Mouse (Mus musculus) neural tube, embryonic 15.5 days (tissue): Measurements from ENCODE around the gene Gcn1l1. TPM values are rescaled to one million over a fixed set of nuclear protein-coding genes. Genes with fewer than 3 reads are reported as not detected.
A peak's percentile ranks its signal among the peaks of the same experiment; 100 is the strongest.

Source experiments
- ATAC-seq: fragments of 200-750 bp; cut with Nextera tagmentation; 2 replicates; pipeline ENCODE4 v1.8.0; 2017; ENCODE audit warnings: mild to moderate bottlenecking, moderate TSS enrichment, moderate library complexity; ENCODE audit not compliant: low FRiP score
- H3K27ac ChIP-seq: fragments of 300-500 bp; sonication (generic); replicated peaks from 2 replicates; pipeline ENCODE4 v1.5.1; 2015; ENCODE audit warnings: mild to moderate bottlenecking, inconsistent platforms
- H3K27me3 ChIP-seq: fragments of 300-500 bp; sonication (generic); replicated peaks from 2 replicates; pipeline ENCODE4 v1.6.1; 2015; ENCODE audit warnings: inconsistent platforms
- H3K36me3 ChIP-seq: fragments of 300-500 bp; sonication (generic); 2 replicates; pipeline ENCODE4 v1.6.1; 2015; ENCODE audit warnings: inconsistent platforms
- H3K4me1 ChIP-seq: fragments of 300-500 bp; sonication (generic); 2 replicates; pipeline ENCODE4 v1.6.1; 2015; ENCODE audit warnings: inconsistent platforms
- H3K4me2 ChIP-seq: fragments of 300-500 bp; sonication (generic); 2 replicates; pipeline ENCODE4 v1.6.1; 2015; ENCODE audit warnings: inconsistent platforms, mild to moderate bottlenecking, moderate library complexity
- H3K4me3 ChIP-seq: fragments of 300-500 bp; sonication (generic); replicated peaks from 2 replicates; pipeline ENCODE4 v1.5.1; 2015; ENCODE audit warnings: mild to moderate bottlenecking, inconsistent platforms
- H3K9ac ChIP-seq: fragments of 300-500 bp; sonication (generic); replicated peaks from 2 replicates; pipeline ENCODE4 v1.6.1; 2015; ENCODE audit warnings: mild to moderate bottlenecking, inconsistent platforms
- H3K9me3 ChIP-seq: fragments of 300-500 bp; sonication (generic); replicated peaks from 2 replicates; pipeline ENCODE4 v1.6.1; 2016; ENCODE audit warnings: inconsistent platforms
- WGBS: fragments of 180-500 bp; shearing (Covaris S2); methylation state at CpG from one replicate; pipeline ENCODE4 v1.1.7; 2015; ENCODE audit warnings: mixed read lengths; 5-methylcytosine and 5-hydroxymethylcytosine counted together
- polyA plus RNA-seq: library from polyadenylated mRNA; unstranded; fragments of >200 nt; fragmentation: Nextera tagmentation; extraction: Ambion mirVana; gene quantifications from 2 replicates; pipeline ENCODE4 v1.2.1, GENCODE M21; 2015

Gcn1l1 gene
- polyA plus RNA-seq, 1 experiment from 2014 or later = 35.7 TPM

DNA sequence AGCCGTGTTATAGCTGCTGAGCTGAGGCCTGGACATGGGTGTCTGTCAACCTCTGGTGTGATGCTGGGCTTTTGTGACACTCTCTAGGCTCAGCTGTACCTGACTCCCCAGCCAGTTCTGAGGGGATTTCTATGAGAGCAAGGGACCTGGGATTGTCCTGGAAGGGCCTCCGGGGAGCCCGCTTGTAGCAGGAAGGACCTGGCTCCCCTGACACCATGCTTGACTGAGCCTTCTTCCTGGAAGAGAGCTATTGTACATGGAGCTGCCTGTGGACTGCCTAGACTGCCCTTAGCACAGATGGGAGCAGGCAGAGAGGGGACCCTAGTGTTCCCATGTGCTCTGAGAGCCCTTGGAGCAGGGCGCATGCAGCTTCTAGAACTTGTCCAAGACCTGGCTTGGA lies 39.6 kb upstream of the Gcn1l1 start:
- no peaks in the 10 kb centered on the region for H3K9me3 ChIP-seq
- no peak overlapping the region for H3K4me3 ChIP-seq
- H3K27me3 ChIP-seq = no peaks in the 10 kb centered on the region
- 89% methylated on average over 4 of the region's 4 CpGs for WGBS
- ATAC-seq = no peak
- no peak overlapping the region for H3K9ac ChIP-seq
- H3K36me3 ChIP-seq = no peaks in the 10 kb centered on the region
- no peak overlapping the region for H3K27ac ChIP-seq
- H3K4me1 ChIP-seq = peaks cover 43% of the 10 kb centered on the region
- no peak overlapping the region for H3K4me2 ChIP-seq

DNA sequence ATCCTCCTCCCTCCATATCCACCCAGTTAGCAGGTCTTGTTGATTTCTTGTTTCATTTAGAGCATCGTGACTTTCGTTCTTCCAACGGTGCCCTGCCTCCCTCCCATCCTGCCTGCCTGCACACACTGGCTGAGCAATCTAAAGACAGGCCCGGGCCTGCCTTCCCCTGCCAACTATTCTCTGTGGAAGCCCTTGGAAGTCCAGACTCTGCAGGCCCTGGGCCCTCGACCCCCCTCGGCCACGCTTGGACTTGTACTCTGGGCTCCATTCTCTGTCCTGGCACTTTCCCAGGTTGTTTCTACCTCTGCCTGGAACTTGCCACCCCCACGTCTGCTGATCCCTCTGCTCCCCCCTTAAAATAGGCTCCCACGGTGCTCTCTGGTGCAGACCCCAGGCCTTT lies 39.1 kb upstream of the Gcn1l1 start:
- no peak overlapping the region for H3K4me3 ChIP-seq
- H3K27ac ChIP-seq = no peak overlapping the region
- H3K36me3 ChIP-seq = no peaks in the 10 kb centered on the region
- no peaks in the 10 kb centered on the region for H3K27me3 ChIP-seq
- 85% methylated on average over 9 of the region's 9 CpGs for WGBS
- no peaks in the 10 kb centered on the region for H3K9me3 ChIP-seq
- ATAC-seq = no peak
- H3K4me2 ChIP-seq = no peak overlapping the region
- peaks cover 48% of the 10 kb centered on the region for H3K4me1 ChIP-seq
- H3K9ac ChIP-seq = no peak overlapping the region

DNA sequence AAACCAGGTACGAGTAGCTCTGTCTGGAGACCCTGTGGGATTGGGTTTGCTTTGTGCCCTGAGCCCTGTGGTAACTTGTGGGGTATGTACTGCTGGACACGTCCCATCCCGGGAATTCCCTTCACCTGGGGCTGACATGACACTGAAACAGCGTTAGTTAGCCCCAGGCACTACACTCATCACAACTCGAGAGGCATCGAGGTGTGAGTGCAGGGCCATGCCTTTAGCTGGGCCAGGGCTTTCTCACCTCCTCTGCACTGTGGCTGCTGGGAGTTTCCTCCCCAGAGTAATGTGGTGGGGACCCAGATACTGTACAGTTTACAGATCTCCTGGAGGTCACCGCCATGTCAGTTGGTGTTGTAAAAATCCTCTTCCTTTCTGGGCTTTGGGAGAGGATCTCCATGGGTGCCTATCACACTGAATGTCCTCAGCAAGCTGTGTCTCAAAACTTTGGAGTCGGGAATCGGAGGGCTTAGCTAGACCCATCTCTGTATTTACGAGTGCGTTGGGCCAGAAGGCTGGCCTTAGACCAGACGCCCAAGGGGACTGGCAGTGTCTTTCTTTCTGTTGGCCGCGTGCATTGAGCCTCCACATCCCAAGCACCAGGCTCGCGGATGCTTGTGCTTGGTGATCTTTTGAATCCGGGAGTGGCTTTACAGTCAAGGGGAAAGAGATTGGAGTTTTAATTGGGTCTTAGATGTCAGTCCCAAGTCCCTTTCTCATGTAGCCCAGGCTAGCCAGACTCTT lies 38.4 kb upstream of the Gcn1l1 start:
- H3K4me3 ChIP-seq = no peak overlapping the region
- H3K36me3 ChIP-seq = no peaks in the 10 kb centered on the region
- no peaks in the 10 kb centered on the region for H3K9me3 ChIP-seq
- H3K27me3 ChIP-seq = no peaks in the 10 kb centered on the region
- peaks cover 55% of the 10 kb centered on the region for H3K4me1 ChIP-seq
- no peak overlapping the region for H3K4me2 ChIP-seq
- no peak for ATAC-seq
- H3K9ac ChIP-seq = no peak overlapping the region
- H3K27ac ChIP-seq = no peak overlapping the region
- WGBS = 89% methylated on average over 17 of the region's 17 CpGs

DNA sequence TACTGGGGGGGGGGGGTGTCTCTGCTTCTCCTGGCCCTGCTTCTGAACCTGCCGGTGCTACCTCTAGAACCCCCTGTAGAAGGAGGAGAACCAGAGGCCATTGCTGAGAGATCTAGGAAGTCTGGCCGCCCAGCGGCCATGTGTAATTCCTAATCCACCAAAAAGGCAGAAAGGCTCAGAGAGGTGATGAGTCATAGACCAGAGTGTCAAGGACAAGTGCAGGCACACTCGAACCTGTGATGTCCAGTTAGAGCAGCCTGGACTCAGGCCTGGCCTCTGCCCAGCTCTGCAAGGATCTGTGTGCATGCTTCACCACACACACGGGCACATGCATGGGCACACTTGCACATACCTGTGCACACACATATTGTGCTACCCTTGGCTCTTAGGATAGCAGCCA lies 36.9 kb upstream of the Gcn1l1 start:
- H3K27ac ChIP-seq = no peak overlapping the region
- no peak overlapping the region for H3K4me2 ChIP-seq
- H3K27me3 ChIP-seq = no peaks in the 10 kb centered on the region
- no peaks in the 10 kb centered on the region for H3K36me3 ChIP-seq
- 83% methylated on average over 5 of the region's 5 CpGs for WGBS
- H3K4me1 ChIP-seq = peaks cover 62% of the 10 kb centered on the region
- ATAC-seq = no peak
- no peak overlapping the region for H3K9ac ChIP-seq
- no peak overlapping the region for H3K4me3 ChIP-seq
- H3K9me3 ChIP-seq = no peaks in the 10 kb centered on the region

DNA sequence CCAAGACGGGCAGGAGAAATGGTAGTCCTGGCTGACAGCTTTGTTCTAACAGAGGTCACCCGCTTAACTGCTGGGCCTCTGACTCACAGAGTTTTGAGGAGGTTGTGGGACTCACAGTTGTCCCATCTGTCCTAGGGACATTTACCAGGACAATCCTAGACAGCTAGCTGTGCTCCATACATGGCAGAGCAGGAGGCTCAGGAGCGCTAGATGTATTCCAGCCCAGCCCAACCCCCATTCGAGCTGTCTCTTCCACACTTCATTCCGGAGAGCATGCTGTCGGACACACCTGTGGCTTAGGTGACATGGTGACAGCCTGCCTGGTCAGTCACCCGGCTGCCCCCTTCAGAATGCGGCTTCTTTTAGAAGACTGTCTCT lies 35.7 kb upstream of the Gcn1l1 start:
- Histone ChIP-seq H3K4me2 (no peak overlapping the region), H3K27ac (peak overlapping the region; percentile 57), H3K9ac (no peak overlapping the region), H3K36me3 (no peaks in the 10 kb centered on the region), H3K9me3 (no peaks in the 10 kb centered on the region), H3K27me3 (no peaks in the 10 kb centered on the region), H3K4me3 (no peak overlapping the region), H3K4me1 (peaks cover 63% of the 10 kb centered on the region)
- WGBS = 79% methylated on average over 8 of the region's 8 CpGs
- no peak for ATAC-seq

DNA sequence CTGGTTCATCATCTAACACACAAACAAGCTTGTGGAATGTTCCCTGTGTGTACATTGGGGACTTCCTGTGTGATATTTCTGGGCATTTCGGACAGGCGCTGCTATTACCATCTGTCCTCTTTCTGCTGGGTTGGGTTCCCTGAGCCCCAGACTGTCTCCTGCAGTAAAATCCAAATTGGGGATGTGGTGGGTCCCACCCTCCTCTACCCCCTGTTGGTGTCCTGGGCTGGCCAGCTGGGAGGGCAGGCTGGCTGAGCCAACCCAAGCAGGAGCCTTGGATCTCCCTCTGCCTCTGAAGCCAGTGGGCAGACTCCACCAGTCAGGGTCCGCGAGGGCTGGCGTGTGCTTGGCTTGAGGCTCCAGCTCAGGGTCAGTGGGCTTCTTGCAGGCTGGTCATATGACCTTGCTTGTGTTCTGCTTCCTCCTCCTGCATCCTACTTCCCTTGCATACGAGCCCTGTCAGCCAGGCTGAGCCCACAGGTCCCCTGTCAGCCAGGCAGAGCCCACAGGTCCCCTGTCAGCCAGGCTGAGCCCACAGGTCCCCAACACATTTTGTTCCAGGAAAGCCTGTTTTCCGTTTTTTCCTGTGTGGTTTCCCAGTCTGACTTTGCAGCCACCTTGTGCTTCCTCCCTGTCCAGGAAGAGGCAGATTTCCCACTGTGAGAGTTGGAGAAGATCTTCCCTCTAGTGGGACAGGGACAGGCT lies 35.2 kb upstream of the Gcn1l1 start:
- no peak for ATAC-seq
- H3K27ac ChIP-seq = peak overlapping the region; percentile 57
- no peaks in the 10 kb centered on the region for H3K9me3 ChIP-seq
- H3K36me3 ChIP-seq = no peaks in the 10 kb centered on the region
- 74% methylated on average over 7 of the region's 7 CpGs for WGBS
- no peak overlapping the region for H3K4me3 ChIP-seq
- peaks cover 65% of the 10 kb centered on the region for H3K4me1 ChIP-seq
- H3K27me3 ChIP-seq = no peaks in the 10 kb centered on the region
- H3K9ac ChIP-seq = 0 out of 2 replicates have a peak overlapping the region, but pooled peaks have one; percentile 24
- 0 out of 2 replicates have a peak overlapping the region, but pooled peaks have one; percentile 1 for H3K4me2 ChIP-seq

DNA sequence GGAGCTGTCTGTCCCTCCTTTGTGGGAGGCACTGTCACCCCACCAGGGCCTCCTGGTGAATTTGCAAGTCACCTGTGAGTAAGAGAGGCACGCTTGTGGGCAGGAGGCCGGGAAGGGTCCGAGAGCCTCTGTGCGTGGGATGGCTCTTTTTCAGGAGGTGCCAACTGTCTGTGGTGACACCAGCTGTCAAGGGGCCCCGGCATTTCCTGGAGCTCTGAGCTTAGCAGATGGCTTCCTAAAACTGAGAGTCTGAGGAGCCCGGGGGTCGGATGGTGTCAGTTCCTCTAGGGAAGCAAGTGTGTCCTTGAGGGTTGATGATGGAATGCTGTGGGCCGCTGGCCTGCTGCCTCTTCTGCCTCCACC lies 34.6 kb upstream of the Gcn1l1 start:
- 65% methylated on average over 8 of the region's 8 CpGs for WGBS
- Histone ChIP-seq H3K9me3 (no peaks in the 10 kb centered on the region), H3K4me1 (peaks cover 68% of the 10 kb centered on the region), H3K27me3 (no peaks in the 10 kb centered on the region), H3K27ac (peak overlapping the region; percentile 57; the same call in 1 of the 2 replicates), H3K9ac (0 out of 2 replicates have a peak overlapping the region, but pooled peaks have one; percentile 24), H3K36me3 (no peaks in the 10 kb centered on the region), H3K4me3 (no peak overlapping the region), H3K4me2 (no peak overlapping the region)
- no peak for ATAC-seq

DNA sequence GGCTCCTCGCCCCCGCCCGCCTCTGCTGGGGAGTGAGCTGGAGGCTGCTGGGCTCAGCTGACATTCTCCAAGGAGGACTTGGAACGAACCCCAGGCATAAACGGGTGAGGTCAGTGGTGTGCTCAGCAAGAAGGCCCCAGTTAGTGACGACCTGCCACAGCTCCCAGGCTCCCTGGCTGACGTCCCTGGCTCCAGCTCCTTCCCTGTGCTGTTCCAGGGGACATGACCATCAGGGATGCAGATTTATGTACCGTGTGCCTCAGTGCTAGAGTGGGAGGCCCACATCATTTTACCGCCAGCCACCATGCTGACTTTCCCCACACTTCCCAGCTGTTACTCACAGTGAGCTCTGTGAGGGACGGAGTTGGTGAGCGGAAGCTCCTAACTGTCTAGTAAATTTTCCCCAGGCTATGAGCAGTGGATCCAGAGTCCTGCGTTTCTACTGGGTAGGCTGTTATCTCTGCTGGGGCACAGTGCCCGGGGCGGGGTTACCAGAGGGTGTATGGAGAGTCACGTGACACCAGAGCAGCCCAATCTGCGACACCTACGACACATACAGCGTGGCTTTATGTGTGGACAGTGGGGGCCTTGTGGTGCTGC lies 33.3 kb upstream of the Gcn1l1 start:
- H3K9ac ChIP-seq = 0 out of 2 replicates have a peak overlapping the region, but pooled peaks have one; percentile 2
- peak overlapping the region; percentile 30 for H3K4me2 ChIP-seq
- no peaks in the 10 kb centered on the region for H3K27me3 ChIP-seq
- H3K4me1 ChIP-seq = peaks cover 64% of the 10 kb centered on the region
- H3K27ac ChIP-seq = peak overlapping the region; percentile 75
- no peaks in the 10 kb centered on the region for H3K36me3 ChIP-seq
- peak; percentile 82 for ATAC-seq
- no peak overlapping the region for H3K4me3 ChIP-seq
- WGBS = 38% methylated on average over 18 of the region's 18 CpGs
- H3K9me3 ChIP-seq = no peaks in the 10 kb centered on the region

DNA sequence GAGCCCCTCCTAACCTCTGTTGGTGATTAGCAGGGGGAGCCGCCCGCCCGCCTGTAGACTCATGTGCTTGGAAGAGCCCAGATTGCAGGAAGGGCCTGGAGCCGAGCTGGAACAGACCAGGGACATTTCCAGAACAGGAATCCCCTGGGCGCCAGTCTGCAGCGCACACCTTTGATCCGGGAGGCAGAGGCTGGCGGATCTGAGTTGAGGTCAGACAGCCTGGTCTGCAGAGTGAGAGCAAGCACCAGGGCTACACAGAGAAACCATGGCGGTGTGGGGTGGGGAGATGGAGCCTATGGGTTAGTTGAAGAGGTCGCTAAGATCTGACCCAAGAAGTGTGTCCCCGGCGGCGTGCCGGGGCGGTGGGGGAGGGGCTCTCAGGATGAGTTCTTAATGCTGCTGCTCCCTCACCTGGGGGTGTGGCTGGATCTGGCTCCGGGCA lies 30.7 kb upstream of the Gcn1l1 start:
- Histone ChIP-seq H3K36me3 (no peaks in the 10 kb centered on the region), H3K9ac (no peak overlapping the region), H3K4me3 (no peak overlapping the region), H3K4me2 (no peak overlapping the region), H3K4me1 (peaks cover 78% of the 10 kb centered on the region), H3K27ac (no peak overlapping the region), H3K27me3 (no peaks in the 10 kb centered on the region), H3K9me3 (no peaks in the 10 kb centered on the region)
- no peak for ATAC-seq
- WGBS = 25% methylated on average over 16 of the region's 16 CpGs

DNA sequence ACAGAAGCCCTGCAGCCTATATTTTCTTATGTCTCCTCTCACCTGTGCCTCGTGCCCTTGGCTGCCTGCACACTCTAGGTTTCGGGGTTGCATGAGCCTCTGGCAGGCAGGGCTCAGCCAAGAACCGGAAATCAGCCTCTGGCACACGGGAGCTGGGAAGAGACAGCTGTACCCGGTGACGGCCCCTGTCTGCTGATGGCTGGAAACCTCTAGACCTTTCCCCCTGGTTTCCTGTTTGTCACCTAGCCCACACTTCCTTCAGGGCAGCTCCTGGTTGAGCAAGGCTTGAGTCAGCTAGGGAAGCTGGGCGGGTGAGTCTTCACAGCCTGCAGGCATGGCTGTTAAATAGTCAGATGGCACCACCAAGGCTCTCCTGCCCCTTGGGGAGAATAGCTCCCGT lies 30.2 kb upstream of the Gcn1l1 start:
- Histone ChIP-seq H3K36me3 (no peaks in the 10 kb centered on the region), H3K27ac (no peak overlapping the region), H3K4me3 (no peak overlapping the region), H3K4me2 (no peak overlapping the region), H3K4me1 (peaks cover 73% of the 10 kb centered on the region), H3K9me3 (no peaks in the 10 kb centered on the region), H3K9ac (no peak overlapping the region), H3K27me3 (no peaks in the 10 kb centered on the region)
- no peak for ATAC-seq
- 58% methylated on average over 8 of the region's 8 CpGs for WGBS

DNA sequence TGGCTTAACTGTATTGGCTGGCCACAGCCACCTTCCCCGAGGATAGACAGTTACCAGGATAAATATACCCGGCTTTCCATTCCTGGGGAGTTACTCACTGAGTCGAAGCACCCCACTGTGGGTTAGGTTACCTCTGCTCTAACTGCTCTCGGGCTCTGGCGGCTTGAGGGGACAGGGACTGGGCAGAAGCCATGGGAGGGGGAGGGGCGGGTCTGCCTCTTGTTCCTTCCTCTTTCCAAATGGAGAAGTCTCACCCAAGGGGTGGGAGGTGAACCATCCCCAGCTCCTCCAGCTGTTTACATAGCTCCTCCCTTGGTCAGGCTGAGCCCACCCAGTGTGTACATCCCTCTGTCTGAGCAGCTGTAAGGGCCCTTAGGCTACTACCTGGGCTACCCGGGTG lies 29.4 kb upstream of the Gcn1l1 start:
- 36% methylated on average over 7 of the region's 7 CpGs for WGBS
- Histone ChIP-seq H3K4me2 (no peak overlapping the region), H3K4me1 (peaks cover 66% of the 10 kb centered on the region), H3K27ac (no peak overlapping the region), H3K27me3 (no peaks in the 10 kb centered on the region), H3K36me3 (no peaks in the 10 kb centered on the region), H3K9me3 (no peaks in the 10 kb centered on the region), H3K4me3 (no peak overlapping the region), H3K9ac (no peak overlapping the region)
- no peak for ATAC-seq
